Mouse (Mus musculus): ENCODE results near the gene Zfp618. TPM values are rescaled to one million over a fixed set of nuclear protein-coding genes. Genes with fewer than 3 reads are reported as not detected.

Gene Zfp618
- polyA plus RNA-seq, 1 experiment from 2014 or later, result 26.6 TPM

- peak; percentile 75 for ATAC-seq (replicated peaks; ENCODE audit: low FRiP score, low read depth)
- no peak overlapping the region for H3K4me3 ChIP-seq (replicated peaks; ENCODE audit: low read depth, low read length)
- no peaks in the 10 kb centered on the region for H3K9me3 ChIP-seq (replicated peaks; ENCODE audit: low read length)
- DNase-seq (ENCODE audit: low spot score), result peak; percentile 94
- H3K4me2 ChIP-seq (ENCODE audit: low read length), result no peak overlapping the region
- peaks cover 49% of the 10 kb centered on the region for H3K4me1 ChIP-seq (replicated peaks; ENCODE audit: insufficient read depth, low read length)
- no peaks in the 10 kb centered on the region for H3K27me3 ChIP-seq (ENCODE audit: insufficient read depth, low read length)
- 24% methylated on average over 15 of the region's 15 CpGs for WGBS
- H3K36me3 ChIP-seq (ENCODE audit: insufficient read depth, low read length), result no peaks in the 10 kb centered on the region
- H3K27ac ChIP-seq, result peak overlapping the region; percentile 51
- H3K9ac ChIP-seq (ENCODE audit: low read depth, low read length), result no peak overlapping the region
- TF ChIP-seq CTCF (IDR thresholded peaks at IDR 0.05; ENCODE audit: low read depth), result no peak
These were observed 106.3 kb downstream of the Zfp618 start for GRCm38 (mm10) chr4:63071413-63072260.

- H3K4me3 ChIP-seq (replicated peaks; ENCODE audit: low read depth, low read length), result no peak overlapping the region
- H3K9ac ChIP-seq (ENCODE audit: low read depth, low read length), result no peak overlapping the region
- ATAC-seq (replicated peaks; ENCODE audit: low FRiP score, low read depth), result no peak
- no peaks in the 10 kb centered on the region for H3K9me3 ChIP-seq (replicated peaks; ENCODE audit: low read length)
- peak overlapping the region; percentile 32; the same call in 1 of the 2 replicates for H3K27ac ChIP-seq
- peaks cover 34% of the 10 kb centered on the region for H3K4me1 ChIP-seq (replicated peaks; ENCODE audit: insufficient read depth, low read length)
- 0 out of 2 replicates have a peak, but pooled peaks cover 5% of the 10 kb centered on the region for H3K36me3 ChIP-seq (ENCODE audit: insufficient read depth, low read length)
- 47% methylated on average over 2 of the region's 2 CpGs for WGBS
- no peak overlapping the region for H3K4me2 ChIP-seq (ENCODE audit: low read length)
- DNase-seq (ENCODE audit: low spot score), result peak; percentile 56
- H3K27me3 ChIP-seq (ENCODE audit: insufficient read depth, low read length), result no peaks in the 10 kb centered on the region
- no peak for TF ChIP-seq CTCF (IDR thresholded peaks at IDR 0.05; ENCODE audit: low read depth)
These were observed 107.8 kb downstream of the Zfp618 start for GRCm38 (mm10) chr4:63073139-63073538.

- peaks cover 8% of the 10 kb centered on the region; the same call in 1 of the 2 replicates for H3K4me1 ChIP-seq (replicated peaks; ENCODE audit: insufficient read depth, low read length)
- no peak overlapping the region for H3K27ac ChIP-seq
- H3K4me3 ChIP-seq (replicated peaks; ENCODE audit: low read depth, low read length), result no peak overlapping the region
- H3K9ac ChIP-seq (ENCODE audit: low read depth, low read length), result no peak overlapping the region
- H3K27me3 ChIP-seq (ENCODE audit: insufficient read depth, low read length), result no peaks in the 10 kb centered on the region
- H3K9me3 ChIP-seq (replicated peaks; ENCODE audit: low read length), result no peaks in the 10 kb centered on the region
- DNase-seq (ENCODE audit: low spot score) (no peak), ATAC-seq (replicated peaks; ENCODE audit: low FRiP score, low read depth) (no peak)
- no peak overlapping the region for H3K4me2 ChIP-seq (ENCODE audit: low read length)
- WGBS, result 83% methylated on average over 7 of the region's 7 CpGs
- peaks cover 28% of the 10 kb centered on the region for H3K36me3 ChIP-seq (ENCODE audit: insufficient read depth, low read length)
- no peak for TF ChIP-seq CTCF (IDR thresholded peaks at IDR 0.05; ENCODE audit: low read depth)
These were observed 113.8 kb downstream of the Zfp618 start for GRCm38 (mm10) chr4:63079159-63079558.

- WGBS, result 72% methylated on average over 8 of the region's 8 CpGs
- H3K9ac ChIP-seq (ENCODE audit: low read depth, low read length), result no peak overlapping the region
- no peak overlapping the region for H3K27ac ChIP-seq
- H3K36me3 ChIP-seq (ENCODE audit: insufficient read depth, low read length), result peaks cover 34% of the 10 kb centered on the region
- no peaks in the 10 kb centered on the region for H3K9me3 ChIP-seq (replicated peaks; ENCODE audit: low read length)
- TF ChIP-seq CTCF (IDR thresholded peaks at IDR 0.05; ENCODE audit: low read depth), result peak; percentile 46; the same call in 1 of the 2 replicates
- peak; percentile 45 for DNase-seq (ENCODE audit: low spot score)
- H3K4me2 ChIP-seq (ENCODE audit: low read length), result no peak overlapping the region
- no peak overlapping the region for H3K4me3 ChIP-seq (replicated peaks; ENCODE audit: low read depth, low read length)
- H3K27me3 ChIP-seq (ENCODE audit: insufficient read depth, low read length), result no peaks in the 10 kb centered on the region
- ATAC-seq (replicated peaks; ENCODE audit: low FRiP score, low read depth), result no peak
- H3K4me1 ChIP-seq (replicated peaks; ENCODE audit: insufficient read depth, low read length), result no peaks in the 10 kb centered on the region
These were observed 119.1 kb downstream of the Zfp618 start for GRCm38 (mm10) chr4:63084473-63084889.

GRCm38 (mm10) chr4:63089484-63089883 is 124.1 kb downstream of the Zfp618 start:
- WGBS, result 80% methylated on average over 1 of the region's 1 CpGs
- no peaks in the 10 kb centered on the region for H3K9me3 ChIP-seq (replicated peaks; ENCODE audit: low read length)
- DNase-seq (ENCODE audit: low spot score), result no peak
- peaks cover 23% of the 10 kb centered on the region for H3K36me3 ChIP-seq (ENCODE audit: insufficient read depth, low read length)
- H3K27ac ChIP-seq, result no peak overlapping the region
- no peak overlapping the region for H3K4me2 ChIP-seq (ENCODE audit: low read length)
- no peak overlapping the region for H3K9ac ChIP-seq (ENCODE audit: low read depth, low read length)
- H3K4me1 ChIP-seq (replicated peaks; ENCODE audit: insufficient read depth, low read length), result no peaks in the 10 kb centered on the region; the same call in 1 of the 2 replicates
- no peak overlapping the region for H3K4me3 ChIP-seq (replicated peaks; ENCODE audit: low read depth, low read length)
- no peaks in the 10 kb centered on the region for H3K27me3 ChIP-seq (ENCODE audit: insufficient read depth, low read length)
- no peak for ATAC-seq (replicated peaks; ENCODE audit: low FRiP score, low read depth)
- no peak for TF ChIP-seq CTCF (IDR thresholded peaks at IDR 0.05; ENCODE audit: low read depth)

- Histone ChIP-seq H3K4me1 (replicated peaks; ENCODE audit: insufficient read depth, low read length) (no peaks in the 10 kb centered on the region; the same call in 1 of the 2 replicates), H3K9ac (ENCODE audit: low read depth, low read length) (no peak overlapping the region), H3K4me2 (ENCODE audit: low read length) (no peak overlapping the region), H3K27me3 (ENCODE audit: insufficient read depth, low read length) (no peaks in the 10 kb centered on the region), H3K27ac (no peak overlapping the region), H3K9me3 (replicated peaks; ENCODE audit: low read length) (no peaks in the 10 kb centered on the region), H3K4me3 (replicated peaks; ENCODE audit: low read depth, low read length) (no peak overlapping the region), H3K36me3 (ENCODE audit: insufficient read depth, low read length) (peaks cover 24% of the 10 kb centered on the region)
- ATAC-seq (replicated peaks; ENCODE audit: low FRiP score, low read depth) (no peak), DNase-seq (ENCODE audit: low spot score) (no peak)
- no peak for TF ChIP-seq CTCF (IDR thresholded peaks at IDR 0.05; ENCODE audit: low read depth)
- 51% methylated on average over 5 of the region's 5 CpGs for WGBS
These were observed 125.8 kb downstream of the Zfp618 start for GRCm38 (mm10) chr4:63091151-63091550.

Data from kidney, postnatal 0 days (tissue).